Mouse (Mus musculus): ENCODE measurements around the gene Stac2.

Stac2 gene

GRCm38 (mm10) chr11:97996691-97997090, 56.6 kb downstream of the Stac2 start:
- DNase-seq, result no peak

GRCm38 (mm10) chr11:97995564-97996288, 57.5 kb downstream of the Stac2 start, which contains the start of gene Arl5c:
Gene Arl5c (minus strand): TSS chr11:97996181.
- peak; percentile 88 for DNase-seq

- peak; percentile 97 for DNase-seq
Measured at GRCm38 (mm10) chr11:97994539-97995100, 58.6 kb downstream of the Stac2 start.

- DNase-seq, result peak; percentile 92
Measured at GRCm38 (mm10) chr11:97988530-97989096, 64.6 kb downstream of the Stac2 start.

- peak; percentile 94 for DNase-seq
Measured at GRCm38 (mm10) chr11:97987551-97988526, 65.4 kb downstream of the Stac2 start.

- peak; percentile 47 for DNase-seq
Measured at GRCm38 (mm10) chr11:97986738-97987465, 66.4 kb downstream of the Stac2 start.

Measured in thymus, postnatal 14 days (tissue).